Mouse (Mus musculus) lung, postnatal 0 days (tissue): ENCODE data around the gene Rhob. TPM values are rescaled to one million over a fixed set of nuclear protein-coding genes. Genes with fewer than 3 reads are reported as not detected.

Experiments used
- ATAC-seq: fragments of 200-750 bp; cut with Nextera tagmentation; 2 replicates; pipeline ENCODE4 v1.8.0; 2017; ENCODE audit warnings: moderate library complexity
- DNase-seq: peaks from one replicate; pipeline ENCODE4 v3.0.0-alpha.2; 2016; ENCODE audit warnings: low spot score
- H3K27ac ChIP-seq: fragments of 300-500 bp; sonication (generic); 2 replicates; pipeline ENCODE4 v1.5.1; 2014; ENCODE audit warnings: antibody characterized with exemption, mild to moderate bottlenecking, low read length, mixed read lengths
- H3K27me3 ChIP-seq: fragments of 300-500 bp; sonication (generic); replicated peaks from 2 replicates; pipeline ENCODE4 v1.6.1; 2014; ENCODE audit warnings: low read length, mixed read lengths; ENCODE audit not compliant: insufficient read depth
- H3K36me3 ChIP-seq: fragments of 300-500 bp; sonication (generic); 2 replicates; pipeline ENCODE4 v1.6.1; 2014; ENCODE audit warnings: low read length, mixed read lengths; ENCODE audit not compliant: insufficient read depth
- H3K4me1 ChIP-seq: fragments of 300-500 bp; sonication (generic); 2 replicates; pipeline ENCODE4 v1.6.1; 2014; ENCODE audit warnings: antibody characterized with exemption, low read depth, low read length, mixed read lengths; ENCODE audit not compliant: insufficient read depth
- H3K4me2 ChIP-seq: fragments of 300-500 bp; sonication (generic); replicated peaks from 2 replicates; pipeline ENCODE4 v1.6.1; 2014; ENCODE audit warnings: low read depth, mild to moderate bottlenecking, low read length, moderate library complexity, mixed read lengths
- H3K4me3 ChIP-seq: fragments of 300-500 bp; sonication (generic); 2 replicates; pipeline ENCODE4 v1.5.1; 2014; ENCODE audit warnings: low read depth, low read length
- H3K9ac ChIP-seq: fragments of 300-500 bp; sonication (generic); replicated peaks from 2 replicates; pipeline ENCODE4 v1.6.1; 2014; ENCODE audit warnings: low read depth, mild to moderate bottlenecking
- H3K9me3 ChIP-seq: fragments of 300-500 bp; sonication (generic); 2 replicates; pipeline ENCODE4 v1.6.1; 2016; ENCODE audit warnings: low read length, mixed read lengths
- CTCF ChIP-seq: IDR thresholded peaks from 2 replicates; pipeline ENCODE4 v1.5.1; 2016; ENCODE audit warnings: antibody characterized with exemption, mild to moderate bottlenecking
- EP300 ChIP-seq: IDR thresholded peaks from 2 replicates; pipeline ENCODE4 v1.6.1; 2016; ENCODE audit warnings: antibody characterized with exemption, mild to moderate bottlenecking, control low read depth
- WGBS: fragments of 180-500 bp; shearing (Covaris S2); extraction: QIAGEN DNeasy Blood & Tissue Kit; methylation state at CpG from one replicate; pipeline ENCODE4 v1.1.7; 2014; 5-methylcytosine and 5-hydroxymethylcytosine counted together
- polyA plus RNA-seq: library from polyadenylated mRNA; unstranded; fragments of >200 nt; fragmentation: Nextera tagmentation; extraction: Ambion mirVana; gene quantifications from 2 replicates; pipeline ENCODE4 v1.2.1, GENCODE M21; 2015

The Rhob gene
- polyA plus RNA-seq, 1 experiment from 2014 or later, result 77.6 TPM

DNA sequence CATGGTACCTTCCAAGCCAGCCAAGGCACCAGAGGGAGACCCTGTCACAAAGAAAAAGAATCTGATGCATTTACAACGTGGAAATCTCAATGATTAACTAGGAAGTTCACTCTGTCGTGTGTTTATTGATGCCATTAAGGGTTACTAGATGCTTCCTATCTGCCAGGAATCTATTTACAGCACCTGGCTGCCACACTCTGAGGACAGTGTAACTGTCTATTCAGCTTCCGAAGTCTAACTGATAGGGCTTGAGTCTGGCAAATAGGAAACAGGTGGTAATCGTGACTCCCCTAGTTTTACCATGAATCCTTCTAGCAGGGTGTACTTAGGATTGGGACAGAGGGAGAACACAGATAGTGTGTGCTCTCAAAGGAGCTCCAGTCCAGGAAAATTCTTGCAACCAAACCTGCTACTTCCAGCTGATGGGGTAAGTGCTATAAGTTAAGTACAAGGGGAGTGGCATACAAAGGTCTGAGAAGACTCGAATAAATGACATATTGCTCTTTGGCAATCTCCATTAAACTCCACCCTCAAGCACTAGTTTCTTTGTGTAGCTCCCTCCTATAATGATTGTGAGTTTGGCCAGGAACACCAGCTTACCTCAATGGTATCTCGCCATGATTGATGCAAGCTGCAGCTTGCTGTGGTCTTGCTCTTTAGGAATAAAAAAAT is 10.6 kb upstream of the Rhob start:
- 53% methylated on average over 6 of the region's 6 CpGs for WGBS
- Histone ChIP-seq H3K27me3 (no peaks in the 10 kb centered on the region; the same call in 1 of the 2 replicates), H3K4me1 (peaks cover 7% of the 10 kb centered on the region; the same call in 1 of the 2 replicates), H3K9me3 (no peaks in the 10 kb centered on the region), H3K27ac (no peak overlapping the region; the same call in 1 of the 2 replicates), H3K4me3 (no peak overlapping the region), H3K36me3 (no peaks in the 10 kb centered on the region), H3K4me2 (no peak overlapping the region), H3K9ac (no peak overlapping the region)
- DNase-seq (peak; percentile 61), ATAC-seq (0 out of 2 replicates have a peak, but pooled peaks have one; percentile 14)
- no peak for TF ChIP-seq EP300
- no peak for TF ChIP-seq CTCF

DNA sequence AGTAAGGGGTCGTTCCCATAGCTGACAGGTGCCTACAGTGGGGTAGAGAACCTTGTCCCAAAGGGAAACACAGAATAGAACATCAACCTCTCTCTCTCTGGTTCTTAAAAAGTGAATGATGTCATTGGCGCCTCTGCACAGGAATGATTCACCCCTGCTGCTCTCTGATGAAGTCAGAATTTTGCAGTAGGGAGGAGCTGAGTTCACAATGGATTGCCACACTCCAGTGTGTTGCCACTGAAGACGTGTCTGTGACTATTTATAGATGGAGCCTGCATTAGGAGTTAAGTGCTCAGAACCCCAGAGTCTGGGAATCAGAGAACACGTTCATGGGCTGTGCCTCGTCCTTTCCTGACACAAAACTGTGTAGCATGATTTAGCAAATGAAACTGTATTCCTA is 9.9 kb upstream of the Rhob start:
- WGBS, result 47% methylated on average over 5 of the region's 5 CpGs
- no peak overlapping the region for H3K9ac ChIP-seq
- ATAC-seq (peak; percentile 74), DNase-seq (peak; percentile 92)
- H3K27ac ChIP-seq, result no peak overlapping the region; the same call in 1 of the 2 replicates
- TF ChIP-seq CTCF (no peak), EP300 (peak; percentile 53; the same call in 1 of the 2 replicates)
- no peak overlapping the region for H3K4me3 ChIP-seq
- peaks cover 7% of the 10 kb centered on the region; the same call in 1 of the 2 replicates for H3K4me1 ChIP-seq
- no peaks in the 10 kb centered on the region; the same call in 1 of the 2 replicates for H3K27me3 ChIP-seq
- no peaks in the 10 kb centered on the region for H3K9me3 ChIP-seq
- no peak overlapping the region for H3K4me2 ChIP-seq
- H3K36me3 ChIP-seq, result no peaks in the 10 kb centered on the region

DNA sequence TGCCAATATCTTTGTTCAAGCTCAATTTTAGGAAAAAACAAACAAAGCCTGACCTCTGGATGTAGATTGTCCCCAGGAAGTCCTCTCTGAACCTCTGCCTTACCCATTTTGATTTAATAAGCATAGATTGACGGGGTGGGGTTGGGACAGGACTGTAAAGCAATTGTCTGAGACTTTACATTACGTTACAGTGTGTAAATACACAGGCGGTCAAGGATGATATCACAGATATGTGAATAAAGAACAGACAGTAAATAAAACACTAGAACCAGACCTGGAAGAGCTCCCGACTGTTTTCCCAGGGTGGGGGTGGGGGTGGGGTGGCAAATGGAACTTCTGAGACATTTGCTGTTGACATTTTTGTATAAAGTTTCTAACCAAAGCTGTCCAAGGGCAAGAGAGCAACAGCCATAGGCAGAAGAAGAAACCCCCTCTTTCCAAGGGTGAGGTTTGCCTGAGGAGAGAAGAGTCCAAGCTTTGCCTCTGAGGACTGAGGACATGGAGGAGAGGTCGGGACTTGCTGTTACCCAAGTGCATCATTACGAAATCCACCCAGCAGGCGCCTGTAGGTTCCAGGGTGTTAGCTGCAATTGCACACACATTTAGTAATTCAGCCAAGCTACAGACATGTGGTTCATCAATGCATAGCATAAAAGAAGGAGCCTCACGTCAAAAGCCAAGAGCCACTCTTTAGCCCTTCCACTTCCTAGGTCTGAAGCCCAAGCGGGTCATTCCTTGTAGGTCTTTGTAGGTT is 7.3 kb upstream of the Rhob start:
- no peaks in the 10 kb centered on the region; the same call in 1 of the 2 replicates for H3K27me3 ChIP-seq
- H3K4me1 ChIP-seq, result peaks cover 7% of the 10 kb centered on the region; the same call in 1 of the 2 replicates
- H3K9me3 ChIP-seq, result no peaks in the 10 kb centered on the region
- peak; percentile 65 for TF ChIP-seq EP300
- no peak for TF ChIP-seq CTCF
- WGBS, result 44% methylated on average over 9 of the region's 9 CpGs
- no peak overlapping the region for H3K4me2 ChIP-seq
- no peak overlapping the region for H3K4me3 ChIP-seq
- H3K36me3 ChIP-seq, result no peaks in the 10 kb centered on the region
- H3K27ac ChIP-seq, result peak overlapping the region; percentile 54
- peak; percentile 71 for ATAC-seq
- no peak overlapping the region for H3K9ac ChIP-seq
- DNase-seq, result peak; percentile 86

DNA sequence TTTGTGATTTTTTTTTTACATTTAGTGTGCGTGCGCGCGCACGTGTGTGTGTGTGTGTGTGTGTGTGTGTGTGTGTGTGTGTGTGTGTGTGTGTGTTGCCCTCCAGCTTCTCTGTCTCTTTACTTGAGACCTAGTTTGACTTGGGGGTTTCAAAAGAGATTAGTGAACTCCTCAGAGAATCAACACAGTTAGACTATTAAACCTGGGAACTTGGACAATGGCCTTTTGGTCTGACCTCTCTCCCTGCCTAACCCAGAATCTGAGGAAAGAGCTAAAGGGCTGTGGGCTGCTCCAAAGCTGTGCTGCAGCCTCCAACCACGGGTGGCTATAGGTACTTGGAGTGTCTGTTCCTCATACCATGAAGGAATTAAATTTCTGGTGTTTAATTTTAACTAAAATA is 4.3 kb upstream of the Rhob start:
- Histone ChIP-seq H3K36me3 (no peaks in the 10 kb centered on the region), H3K9me3 (no peaks in the 10 kb centered on the region), H3K4me3 (no peak overlapping the region), H3K9ac (no peak overlapping the region), H3K27me3 (no peaks in the 10 kb centered on the region), H3K27ac (no peak overlapping the region), H3K4me2 (no peak overlapping the region), H3K4me1 (peaks cover 8% of the 10 kb centered on the region; the same call in 1 of the 2 replicates)
- ATAC-seq (no peak), DNase-seq (no peak)
- no peak for TF ChIP-seq EP300
- 79% methylated on average over 6 of the region's 6 CpGs for WGBS

DNA sequence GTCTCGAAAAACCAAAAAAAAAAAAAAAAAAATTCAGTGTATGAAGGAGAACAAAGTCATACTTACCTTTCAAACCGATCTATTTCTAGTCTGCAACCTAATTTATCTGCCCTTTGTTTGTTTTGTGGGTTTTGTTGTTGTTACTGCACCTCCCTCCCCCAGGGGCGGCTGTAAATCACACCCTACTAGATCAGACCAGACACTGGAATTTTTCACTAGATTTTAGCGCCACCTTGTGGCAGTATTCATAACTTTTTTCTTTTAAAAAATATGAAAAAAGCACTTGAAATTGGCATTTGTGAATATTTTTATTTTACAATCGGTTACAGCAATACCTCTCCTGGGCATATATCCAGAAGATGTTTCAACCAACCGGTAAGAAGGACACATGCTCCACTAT is 2.7 kb upstream of the Rhob start:
- peak; percentile 86 for DNase-seq
- H3K4me2 ChIP-seq, result no peak overlapping the region
- 12% methylated on average over 6 of the region's 6 CpGs for WGBS

DNA sequence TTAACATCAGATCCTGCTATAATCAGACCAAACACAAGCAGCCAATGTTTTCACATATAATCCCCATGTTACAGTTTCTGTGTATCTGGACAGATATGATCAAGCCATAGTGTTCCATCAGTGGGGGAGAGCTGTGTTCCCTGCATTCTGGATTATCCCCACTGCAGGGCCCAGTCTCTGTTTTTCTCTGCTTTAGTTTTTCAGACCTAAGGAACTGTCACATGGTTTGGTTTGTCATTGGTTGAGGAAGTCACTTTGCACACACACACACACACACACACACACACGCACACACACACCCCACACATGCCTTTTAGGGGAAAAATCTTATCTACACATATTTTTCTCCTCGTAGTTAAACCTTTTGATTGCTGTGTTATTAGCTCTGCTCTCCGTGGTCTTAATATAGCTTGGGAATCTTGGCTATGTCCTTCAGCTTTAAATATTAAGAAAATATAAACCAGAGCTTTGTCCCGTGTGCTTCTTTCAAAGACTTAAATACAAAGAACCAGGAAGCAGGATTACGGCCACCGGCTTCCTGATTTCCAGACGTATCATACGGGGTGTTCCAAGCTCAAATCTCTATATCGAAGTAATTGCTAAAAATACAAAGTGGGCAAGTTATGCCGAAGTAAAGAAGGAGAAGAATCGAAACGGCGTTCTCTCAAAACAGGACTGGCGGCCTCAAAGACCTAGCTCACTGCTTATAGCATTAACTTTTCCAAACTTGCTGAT is 1.9 kb upstream of the Rhob start:
- peaks cover 8% of the 10 kb centered on the region; the same call in 1 of the 2 replicates for H3K4me1 ChIP-seq
- TF ChIP-seq CTCF (no peak), EP300 (no peak; the same call in 1 of the 2 replicates)
- no peak overlapping the region for H3K4me2 ChIP-seq
- no peaks in the 10 kb centered on the region for H3K9me3 ChIP-seq
- H3K36me3 ChIP-seq, result no peaks in the 10 kb centered on the region
- no peaks in the 10 kb centered on the region for H3K27me3 ChIP-seq
- ATAC-seq, result no peak
- no peak overlapping the region for H3K4me3 ChIP-seq
- no peak overlapping the region for H3K9ac ChIP-seq
- 62% methylated on average over 14 of the region's 14 CpGs for WGBS
- DNase-seq, result peak; percentile 30
- H3K27ac ChIP-seq, result peak overlapping the region; percentile 47

More for the DNA sequence above, 2.7 kb upstream of the Rhob start:
- ATAC-seq, result no peak
- Histone ChIP-seq H3K27me3 (no peaks in the 10 kb centered on the region), H3K9ac (no peak overlapping the region), H3K9me3 (no peaks in the 10 kb centered on the region), H3K4me1 (peaks cover 8% of the 10 kb centered on the region; the same call in 1 of the 2 replicates), H3K4me3 (no peak overlapping the region), H3K36me3 (no peaks in the 10 kb centered on the region), H3K27ac (no peak overlapping the region)
- TF ChIP-seq EP300, result peak; percentile 61
- TF ChIP-seq CTCF, result peak; percentile 68
